Mouse (Mus musculus): ENCODE measurements around the gene 6330409D20Rik.
A peak's percentile ranks its signal among the peaks of the same experiment; 100 is the strongest.

The 6330409D20Rik gene

GRCm38 (mm10) chr2:32756674-32757055 is 15.8 kb upstream of the 6330409D20Rik start:
- DNase-seq (ENCODE audit: low spot score), result no peak

GRCm38 (mm10) chr2:32752181-32752580 is 11.4 kb upstream of the 6330409D20Rik start:
- peak; percentile 36 for DNase-seq (ENCODE audit: low spot score)

- DNase-seq (ENCODE audit: low spot score), result no peak
Observed at GRCm38 (mm10) chr2:32751665-32752033, 10.8 kb upstream of the 6330409D20Rik start.

GRCm38 (mm10) chr2:32750887-32751664 is 10.3 kb upstream of the 6330409D20Rik start:
- peak; percentile 70 for DNase-seq (ENCODE audit: low spot score)

GRCm38 (mm10) chr2:32750199-32750598 is 9.4 kb upstream of the 6330409D20Rik start:
- DNase-seq (ENCODE audit: low spot score), result no peak

- DNase-seq (ENCODE audit: low spot score), result no peak
Observed at GRCm38 (mm10) chr2:32749082-32749481, 8.3 kb upstream of the 6330409D20Rik start.

- DNase-seq (ENCODE audit: low spot score), result no peak
Observed at GRCm38 (mm10) chr2:32744272-32744982, 3.6 kb upstream of the 6330409D20Rik start.

- peak; percentile 80 for DNase-seq (ENCODE audit: low spot score)
Observed at GRCm38 (mm10) chr2:32742173-32742531, 1.3 kb upstream of the 6330409D20Rik start.

GRCm38 (mm10) chr2:32741273-32742172 is 707 bp upstream of the 6330409D20Rik start:
- peak; percentile 70 for DNase-seq (ENCODE audit: low spot score)

GRCm38 (mm10) chr2:32739311-32739710 is 1.5 kb downstream of the 6330409D20Rik start:
- DNase-seq (ENCODE audit: low spot score), result no peak

- DNase-seq (ENCODE audit: low spot score), result no peak
Observed at GRCm38 (mm10) chr2:32737008-32737407, 3.8 kb downstream of the 6330409D20Rik start.

- no peak for DNase-seq (ENCODE audit: low spot score)
Observed at GRCm38 (mm10) chr2:32736306-32736829, 4.4 kb downstream of the 6330409D20Rik start.

GRCm38 (mm10) chr2:32734933-32735332 is 5.9 kb downstream of the 6330409D20Rik start:
- DNase-seq (ENCODE audit: low spot score), result no peak

- DNase-seq (ENCODE audit: low spot score), result no peak
Observed at GRCm38 (mm10) chr2:32734480-32734879, 6.3 kb downstream of the 6330409D20Rik start.

- no peak for DNase-seq (ENCODE audit: low spot score)
Observed at GRCm38 (mm10) chr2:32732695-32733094, 8.1 kb downstream of the 6330409D20Rik start.

- DNase-seq (ENCODE audit: low spot score), result no peak
Observed at GRCm38 (mm10) chr2:32731911-32732310, 8.9 kb downstream of the 6330409D20Rik start.

GRCm38 (mm10) chr2:32730854-32731253 is 10.0 kb downstream of the 6330409D20Rik start:
- no peak for DNase-seq (ENCODE audit: low spot score)

GRCm38 (mm10) chr2:32729547-32729946 is 11.3 kb downstream of the 6330409D20Rik start:
- DNase-seq (ENCODE audit: low spot score), result no peak

GRCm38 (mm10) chr2:32728463-32728862 is 12.4 kb downstream of the 6330409D20Rik start:
- DNase-seq (ENCODE audit: low spot score), result no peak

GRCm38 (mm10) chr2:32727435-32727834 is 13.4 kb downstream of the 6330409D20Rik start:
- DNase-seq (ENCODE audit: low spot score), result peak; percentile 93

- no peak for DNase-seq (ENCODE audit: low spot score)
Observed at GRCm38 (mm10) chr2:32724832-32725790, 15.7 kb downstream of the 6330409D20Rik start.
